Mouse (Mus musculus): ENCODE measurements around the gene Akt1s1.

Akt1s1 gene

DNA sequence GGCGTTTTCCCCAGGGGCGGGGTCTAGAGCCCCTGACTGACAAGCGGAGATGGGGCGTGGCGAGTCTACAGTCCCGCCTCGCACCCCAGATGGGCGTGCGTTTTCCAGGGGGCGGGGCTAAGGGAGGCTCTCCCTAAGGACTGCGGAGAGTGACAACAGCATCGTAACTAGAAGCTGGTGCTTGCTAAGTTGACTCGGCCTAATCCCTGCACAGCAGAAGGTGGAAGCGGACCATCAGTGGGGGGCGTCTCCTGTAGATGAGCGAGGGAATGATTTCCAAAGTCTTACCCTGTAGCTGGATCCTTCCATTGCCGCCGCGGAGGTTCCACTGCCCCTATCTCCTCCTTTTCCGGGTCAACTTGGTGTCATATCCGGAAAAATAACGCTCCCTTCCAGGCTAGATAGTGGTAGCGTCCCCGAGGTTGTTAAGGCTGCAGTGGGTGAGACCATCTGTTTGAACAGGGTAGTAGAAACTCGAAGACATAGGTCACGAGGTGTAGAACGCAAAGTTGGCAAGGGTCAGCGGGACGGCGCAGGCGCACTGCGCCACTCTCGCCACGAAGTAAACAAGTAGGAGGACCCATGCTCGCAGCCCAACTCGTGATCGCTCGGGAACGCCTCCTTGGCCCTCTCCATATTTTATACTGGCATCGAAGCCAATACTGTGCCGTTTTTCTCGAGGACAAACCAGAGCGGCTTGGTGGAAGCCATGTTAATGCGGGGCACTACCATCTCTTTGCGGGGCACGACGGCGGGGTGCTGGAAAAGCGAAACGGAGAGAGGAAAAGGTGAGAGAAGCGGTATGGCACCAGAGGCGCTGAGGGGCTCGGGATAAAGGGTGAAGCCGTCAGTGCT is at the start of gene Akt1s1, which contains the start of gene Tbc1d17:
Gene Akt1s1 (plus strand): TSS at position 431 of the 855 bp plus-strand sequence.
Gene Tbc1d17 (minus strand): TSS at position 519 of the 855 bp plus-strand sequence.
- in situ Hi-C loops (cut with MboI, MseI), result no loop called here

DNA sequence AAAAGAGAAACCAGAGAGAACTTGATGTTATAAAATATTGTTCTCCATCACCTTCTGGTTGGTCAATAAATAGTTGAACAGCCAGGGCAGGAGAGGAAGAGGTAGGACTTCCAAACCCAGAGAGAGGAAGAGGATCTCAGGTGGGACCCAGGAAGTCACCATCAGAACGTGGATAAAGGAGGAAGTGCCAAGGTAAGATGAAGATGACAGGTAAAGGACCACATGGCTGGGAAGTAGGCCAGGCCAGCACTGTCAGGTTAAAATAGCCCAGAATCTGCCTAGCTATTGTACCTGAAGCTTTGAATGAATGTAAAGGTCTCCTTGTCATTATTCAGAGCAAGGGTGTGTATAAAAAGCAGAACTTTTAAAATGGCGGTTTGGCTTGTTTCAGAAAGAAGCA is 39.9 kb upstream of the Akt1s1 start:
- in situ Hi-C loops (cut with MboI, MseI), result no loop called here

DNA sequence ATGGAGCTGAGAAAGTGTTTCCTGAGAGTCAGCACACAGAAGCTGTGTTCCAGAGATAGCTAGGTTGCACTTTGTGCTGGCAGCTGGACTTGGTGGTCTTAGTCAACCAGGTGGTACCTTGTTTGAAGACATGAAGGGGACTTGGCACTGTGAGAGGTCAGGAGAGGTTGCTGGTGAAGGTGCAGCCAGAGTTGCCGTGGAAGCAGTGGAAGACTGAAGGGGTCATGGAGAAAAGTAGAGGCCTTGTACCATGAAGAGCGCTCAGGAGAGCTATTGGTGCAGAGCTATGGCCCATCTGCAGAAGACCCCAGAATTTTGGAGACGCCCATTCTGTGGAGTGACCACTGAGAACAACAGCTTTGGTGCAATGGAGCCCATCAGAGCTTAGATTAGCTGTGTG is 39.3 kb upstream of the Akt1s1 start:
- in situ Hi-C loops (cut with MboI, MseI), result no loop called here

DNA sequence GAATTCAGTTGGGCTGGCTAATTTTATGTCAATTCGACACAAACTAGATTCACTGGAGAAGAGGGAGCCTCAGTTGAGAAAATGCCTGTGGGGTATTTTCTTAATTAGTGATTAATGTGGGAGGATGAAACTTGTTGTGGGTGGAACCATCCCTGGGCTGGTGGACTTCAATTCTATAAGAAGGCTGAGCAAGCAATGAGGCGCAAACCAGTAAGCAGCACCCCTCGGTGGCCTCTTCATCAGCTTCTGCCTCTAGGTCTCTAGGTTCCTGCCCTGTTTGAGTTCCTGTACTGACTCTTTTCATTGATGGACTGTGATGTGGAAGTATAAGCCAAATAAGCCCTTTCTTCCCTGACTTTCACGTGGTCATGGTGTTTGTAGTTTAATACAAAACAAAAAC is 38.4 kb upstream of the Akt1s1 start:
- in situ Hi-C loops (cut with MboI, MseI), result no loop called here

DNA sequence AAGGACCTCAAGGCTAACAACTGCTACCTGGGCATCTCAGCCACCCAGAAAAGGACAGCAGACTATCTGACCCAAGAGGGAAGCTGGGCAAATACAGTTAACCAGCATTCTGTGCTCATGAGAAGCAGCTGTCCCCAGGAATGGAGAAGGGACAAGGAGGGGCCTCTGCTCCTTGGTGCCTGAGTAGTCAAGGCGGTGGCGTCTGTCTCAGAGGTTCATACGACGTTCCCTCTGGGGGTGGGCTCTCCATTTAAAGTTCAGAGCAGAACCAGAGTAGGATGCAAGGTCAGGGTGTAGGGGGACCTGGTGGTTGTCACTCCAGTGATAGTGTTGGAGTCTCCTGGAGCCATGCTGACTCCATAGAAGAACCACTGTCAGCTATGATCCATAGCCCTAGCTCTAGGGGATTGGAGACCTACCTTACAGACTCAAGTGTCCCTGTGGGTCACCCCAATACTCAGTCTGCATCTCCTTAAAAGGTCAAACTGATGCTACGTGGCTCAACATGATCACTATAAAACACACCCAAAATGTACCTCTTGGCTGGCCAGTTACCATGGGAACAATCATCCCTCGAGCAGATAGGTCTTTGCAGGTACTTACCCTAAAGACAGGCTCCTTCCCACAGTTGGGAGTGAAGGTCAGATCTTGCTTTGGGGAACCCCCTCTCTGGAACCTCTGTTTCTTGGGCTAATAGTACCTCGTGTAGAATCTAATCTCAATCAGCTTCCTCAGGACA is 37.8 kb upstream of the Akt1s1 start:
- in situ Hi-C loops (cut with MboI, MseI), result no loop called here

DNA sequence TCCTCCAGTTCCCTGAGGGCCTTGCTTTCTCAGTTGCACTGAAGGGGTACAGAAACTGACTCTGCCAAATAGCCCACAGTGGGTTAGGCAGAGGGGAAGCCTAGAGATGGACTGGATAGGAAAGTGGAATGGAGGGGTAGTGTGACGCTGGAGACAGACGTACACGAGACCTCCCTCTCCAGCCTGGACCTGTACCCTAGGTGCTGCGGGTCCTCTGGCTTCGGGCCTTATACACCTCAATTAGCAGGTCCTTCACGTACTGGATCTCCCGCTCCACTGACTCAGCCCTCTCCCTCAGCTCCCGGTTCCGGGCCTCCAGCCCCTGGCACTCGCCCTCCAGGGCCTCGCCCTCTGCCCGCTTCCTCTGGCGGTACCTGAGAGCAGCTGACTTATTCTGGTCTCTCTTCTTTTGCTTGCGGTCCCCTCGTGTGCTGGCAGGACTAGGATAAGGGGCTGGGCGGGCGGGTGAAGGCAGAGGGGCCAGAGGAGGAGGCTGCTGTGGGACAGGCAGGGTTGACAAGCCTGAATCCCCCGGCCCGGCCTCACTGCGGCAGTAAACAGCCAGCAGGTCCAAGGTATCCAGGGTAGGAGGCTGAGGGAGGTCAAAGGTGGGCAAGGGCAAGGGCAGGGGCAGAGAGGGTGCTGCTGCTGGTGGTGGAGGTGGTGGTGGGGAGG is 36.0 kb upstream of the Akt1s1 start:
- in situ Hi-C loops (cut with MboI, MseI), result no loop called here

DNA sequence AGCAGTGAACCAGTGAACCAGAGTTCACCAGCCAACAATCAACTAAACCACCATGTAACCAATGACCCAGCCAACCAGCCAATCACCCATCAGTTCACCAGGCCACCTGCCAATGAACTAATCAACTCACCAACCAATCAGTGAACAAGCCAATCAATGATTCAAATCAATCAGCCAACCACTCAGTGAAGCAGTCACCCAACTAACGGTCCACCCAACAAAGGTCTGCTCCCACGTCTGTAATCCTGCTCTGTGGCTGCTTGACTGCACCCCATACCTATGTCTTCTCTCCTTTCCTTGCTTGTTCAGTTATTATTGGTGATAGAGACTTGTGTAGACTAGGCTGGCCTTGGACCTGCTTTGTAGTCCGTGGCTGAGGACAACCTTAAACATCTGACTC is 34.8 kb upstream of the Akt1s1 start:
- in situ Hi-C loops (cut with MboI, MseI), result no loop called here

DNA sequence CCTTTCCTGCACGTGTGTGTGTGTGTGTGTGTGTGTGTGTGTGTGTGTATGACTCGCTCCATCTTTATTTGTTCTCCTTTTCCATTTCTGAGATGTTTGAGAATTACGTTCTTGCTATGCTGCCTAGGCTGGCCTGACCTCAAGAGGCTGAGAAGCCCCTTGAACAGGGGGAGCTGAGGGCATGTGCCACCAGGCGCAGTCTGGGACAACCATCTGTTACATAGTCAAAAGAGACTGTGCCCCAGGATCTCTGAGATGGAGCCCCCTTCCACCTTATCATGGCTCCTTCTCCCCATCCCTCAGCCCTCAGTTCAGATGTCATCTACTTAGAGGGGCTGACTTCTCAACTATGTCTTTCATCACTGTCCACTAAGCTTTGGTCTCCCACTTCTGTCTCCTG is 34.4 kb upstream of the Akt1s1 start:
- in situ Hi-C loops (cut with MboI, MseI), result no loop called here

DNA sequence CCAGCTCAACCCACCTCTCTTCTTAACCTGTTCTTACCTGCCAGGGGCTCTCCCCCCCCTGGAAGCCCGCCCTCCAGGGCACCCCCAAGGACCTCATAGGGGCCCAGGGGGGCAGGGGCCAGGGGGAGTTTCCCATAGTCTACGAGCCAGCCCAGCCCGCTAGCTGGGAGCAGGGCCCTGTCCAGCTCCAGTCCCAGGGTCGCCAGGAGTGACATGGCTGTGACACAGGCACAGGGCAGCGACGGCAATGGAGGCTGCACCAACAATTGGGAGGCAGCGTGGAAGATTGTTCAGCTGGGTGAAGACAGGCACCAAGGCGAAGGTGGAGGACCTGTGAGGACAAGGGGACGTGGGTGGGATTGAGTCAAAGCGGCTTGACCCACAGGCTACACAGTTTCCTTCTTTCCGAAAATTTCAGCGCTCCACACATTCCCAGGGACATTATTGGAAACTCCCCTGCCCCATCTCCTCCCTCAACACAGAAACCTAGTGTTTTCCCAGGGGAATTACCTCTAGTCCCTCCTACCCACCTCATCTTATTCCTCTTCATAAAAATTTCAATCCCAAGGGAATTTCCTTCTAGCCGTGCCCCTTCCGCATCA is 33.7 kb upstream of the Akt1s1 start:
- in situ Hi-C loops (cut with MboI, MseI), result loop anchor here in 1 of 2 experiments (5.0 kb wide), 1 partner anchor 68 kb away; the partner anchor contains the start of gene Vrk3

DNA sequence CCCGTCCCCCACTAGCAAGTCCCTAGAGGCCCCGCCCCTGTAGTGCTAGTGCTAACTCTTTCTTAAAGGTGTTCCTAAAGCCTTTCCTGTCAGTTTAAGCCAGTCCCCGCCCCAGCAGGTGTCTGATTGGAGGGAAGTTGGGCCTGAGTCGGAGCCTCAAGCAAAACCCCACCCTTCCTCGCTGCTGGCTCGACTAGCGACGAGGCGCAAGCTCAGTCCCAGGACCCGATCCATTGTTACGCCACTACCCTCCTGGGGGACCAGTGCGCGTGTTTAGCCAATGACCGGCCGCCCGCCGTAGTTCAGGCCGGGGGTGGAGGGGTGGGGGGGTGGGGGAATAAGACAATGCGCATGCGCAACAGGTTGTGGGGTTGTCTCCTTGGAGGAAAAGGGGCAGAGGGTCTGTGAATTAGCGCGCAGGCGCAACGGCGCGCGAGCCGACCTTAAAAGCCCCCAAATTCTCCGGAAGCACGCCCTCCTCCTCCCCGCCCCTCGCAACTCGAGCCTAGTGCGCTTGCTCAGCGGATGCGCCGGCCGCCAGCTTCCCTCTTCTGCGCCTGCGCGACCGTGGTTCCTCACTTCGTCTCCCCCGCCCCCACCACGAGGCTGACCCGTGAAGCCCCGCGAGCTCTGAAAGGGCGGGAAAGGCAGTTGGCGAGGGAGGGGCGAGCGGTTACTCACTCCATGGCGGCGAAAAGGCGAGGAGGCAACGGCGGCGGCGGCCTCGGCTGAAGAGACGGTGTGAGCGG is 32.9 kb upstream of the Akt1s1 start, which contains the start of the genes Nup62 and Il4i1:
Gene Nup62 (plus strand): TSS at position 368 of the 749 bp plus-strand sequence.
Gene Il4i1 (plus strand): TSS at position 667 of the 749 bp plus-strand sequence.
- in situ Hi-C loops (cut with MboI, MseI), result loop anchor here in 1 of 2 experiments (5.0 kb wide), 1 partner anchor 69 kb away; the partner anchor contains the start of gene Vrk3

DNA sequence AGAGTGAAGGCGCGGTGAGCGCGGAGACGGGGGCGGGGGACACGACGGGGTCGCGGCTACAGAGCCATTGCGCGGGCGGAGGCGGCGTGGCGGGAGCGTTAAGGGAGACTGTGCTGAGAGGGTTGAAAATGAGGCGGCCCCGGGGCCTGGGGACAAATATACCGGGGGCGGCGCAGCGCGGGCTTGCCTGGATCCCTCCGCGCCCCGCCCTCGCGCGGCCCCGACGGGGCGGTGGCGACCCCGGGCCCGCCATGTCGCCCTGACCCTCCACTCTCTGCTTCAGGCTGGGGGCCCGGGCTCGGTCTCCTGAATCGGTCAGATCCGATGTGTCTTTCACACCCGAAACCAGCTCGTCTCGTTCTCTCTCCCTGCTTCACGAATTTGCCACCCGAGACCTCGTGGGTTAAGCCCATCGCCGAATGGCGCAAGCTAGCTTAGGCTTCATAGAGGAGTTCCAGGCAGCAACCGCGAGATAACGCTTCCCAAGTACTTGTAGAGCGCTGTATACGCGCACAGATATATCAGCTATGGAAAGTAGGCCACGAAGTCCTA is 32.2 kb upstream of the Akt1s1 start, which contains the start of gene Atf5:
Gene Atf5 (minus strand): TSS at position 189 of the 552 bp plus-strand sequence.
- in situ Hi-C loops (cut with MboI, MseI), result loop anchor here in 1 of 2 experiments (5.0 kb wide), 1 partner anchor 69 kb away; the partner anchor contains the start of gene Vrk3

DNA sequence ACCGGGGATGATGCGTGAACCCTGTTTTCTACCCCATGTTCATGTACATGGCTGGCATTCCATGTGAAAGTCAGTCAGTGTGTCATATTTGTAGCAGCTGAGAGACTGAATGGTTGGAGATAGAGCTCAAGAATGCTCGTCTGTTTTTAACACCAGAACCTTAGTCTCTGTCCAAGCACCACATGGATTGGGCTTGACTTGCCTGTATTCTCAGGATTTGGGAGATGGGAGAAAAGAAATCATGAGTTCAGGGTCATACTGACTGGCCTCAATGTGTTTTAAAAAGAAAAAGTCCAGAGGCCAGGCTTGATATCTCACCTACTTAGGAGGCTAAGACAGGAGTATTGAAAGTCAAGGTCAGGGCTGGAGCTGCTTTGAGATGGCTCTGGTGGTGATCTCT is 31.4 kb upstream of the Akt1s1 start:
- in situ Hi-C loops (cut with MboI, MseI), result loop anchor here in 1 of 2 experiments (5.0 kb wide), 1 partner anchor 70 kb away; the partner anchor contains the start of gene Vrk3

DNA sequence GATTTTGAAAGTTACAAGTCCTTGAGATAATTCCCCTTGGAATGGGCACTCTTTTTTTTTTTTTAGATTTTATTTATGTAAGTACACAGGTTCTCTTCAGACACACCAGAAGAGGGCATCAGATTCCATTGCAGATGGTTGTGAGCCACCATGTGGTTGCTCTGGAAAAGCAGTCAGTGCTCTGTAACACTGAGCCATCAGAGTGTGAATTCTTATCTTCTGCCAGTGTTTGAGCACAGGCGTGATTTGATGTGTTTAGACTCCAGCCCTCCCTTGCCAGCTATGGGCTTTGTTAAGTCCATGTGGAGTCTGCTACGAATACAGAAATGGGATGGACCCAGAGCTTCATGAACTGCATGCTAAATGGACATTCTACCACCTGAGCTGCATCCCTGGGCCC is 30.6 kb upstream of the Akt1s1 start:
- in situ Hi-C loops (cut with MboI, MseI), result loop anchor here in 1 of 2 experiments (5.0 kb wide), 1 partner anchor 71 kb away; the partner anchor contains the start of gene Vrk3

DNA sequence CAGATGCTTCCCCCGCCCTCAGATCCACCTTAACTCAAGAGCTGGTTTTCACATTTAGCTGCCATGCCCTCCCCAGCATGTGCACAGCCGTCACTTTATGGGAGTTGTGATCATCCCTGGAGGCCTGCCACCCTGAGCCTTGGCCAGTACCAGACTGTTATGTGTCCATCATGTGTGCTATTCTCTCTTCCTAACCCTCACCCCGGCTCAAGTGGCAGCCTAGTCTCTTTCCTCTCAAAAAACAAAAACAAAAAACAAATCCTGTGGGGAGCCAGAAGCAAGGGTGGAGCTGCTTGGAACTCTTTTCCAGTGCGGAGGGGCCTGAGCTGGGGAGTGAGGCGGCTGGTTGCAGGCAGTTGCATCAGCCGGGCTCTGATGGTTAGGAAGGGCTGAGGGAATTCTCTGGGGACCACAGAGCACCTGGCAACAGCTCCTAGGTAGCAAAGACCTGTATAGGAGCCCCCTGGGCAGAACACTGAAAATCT is 30.0 kb upstream of the Akt1s1 start:
- in situ Hi-C loops (cut with MboI, MseI), result loop anchor here in 1 of 2 experiments (5.0 kb wide), 1 partner anchor 71 kb away; the partner anchor contains the start of gene Vrk3

DNA sequence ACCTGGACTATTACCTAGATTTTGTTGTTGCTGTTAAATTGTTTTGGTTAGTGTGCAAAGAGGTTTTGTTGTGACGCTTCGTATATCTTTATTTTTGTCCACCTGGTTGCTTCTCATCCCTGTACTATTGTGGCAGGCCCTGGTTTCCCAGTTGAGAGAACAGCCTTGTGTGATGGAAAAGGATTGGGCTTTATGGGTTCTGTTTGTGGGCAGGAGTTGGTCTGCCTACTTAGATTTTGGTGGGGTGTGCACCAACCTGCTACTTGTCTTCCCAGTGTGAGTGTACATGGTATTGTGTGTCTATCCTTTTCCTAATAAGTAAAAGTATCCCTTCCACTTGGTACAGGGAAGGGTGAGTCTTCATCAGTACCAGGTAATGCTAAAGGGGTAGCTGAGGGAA is 29.4 kb upstream of the Akt1s1 start:
- in situ Hi-C loops (cut with MboI, MseI), result loop anchor here in 1 of 2 experiments (5.0 kb wide), 1 partner anchor 72 kb away; the partner anchor contains the start of gene Vrk3

DNA sequence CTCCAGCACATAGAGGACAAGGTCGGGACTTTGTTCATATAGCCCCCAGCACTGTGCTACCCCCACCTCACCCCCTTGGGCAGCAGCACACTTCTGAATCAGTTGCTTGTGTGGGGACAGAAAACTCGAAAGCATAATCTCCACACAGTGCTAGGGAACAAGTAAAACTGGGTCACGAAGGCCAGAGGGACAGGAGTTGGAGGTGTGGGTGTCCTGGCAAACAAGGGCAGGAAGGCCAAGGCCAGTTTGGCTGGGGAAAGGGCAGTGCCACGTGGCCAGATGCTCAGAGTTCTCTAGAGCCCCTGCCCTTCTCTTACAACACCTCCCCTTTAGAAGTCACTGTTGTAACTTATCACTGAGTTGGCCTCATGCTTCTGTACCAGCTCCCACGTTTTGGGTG is 28.9 kb upstream of the Akt1s1 start:
- in situ Hi-C loops (cut with MboI, MseI), result loop anchor here in 1 of 2 experiments (5.0 kb wide), 1 partner anchor 73 kb away; the partner anchor contains the start of gene Vrk3

DNA sequence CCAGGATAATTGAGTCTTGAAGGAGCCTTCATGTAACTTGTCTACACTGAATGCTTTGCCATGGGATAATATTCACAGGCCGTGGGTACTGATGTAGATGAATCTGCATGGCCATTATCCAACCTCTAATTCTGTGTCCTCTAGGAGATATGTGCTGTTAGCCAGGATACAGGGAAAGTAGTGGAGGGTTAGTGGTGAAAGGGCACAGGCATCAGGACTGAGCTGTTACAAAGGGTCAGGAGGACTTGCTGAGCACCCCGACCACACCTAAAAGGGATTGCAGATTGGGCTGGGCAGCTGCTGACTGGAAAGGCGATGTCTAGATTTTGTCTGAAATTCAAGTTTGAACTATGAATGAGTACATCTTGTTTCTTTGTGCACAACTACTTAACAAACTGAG is 28.3 kb upstream of the Akt1s1 start:
- in situ Hi-C loops (cut with MboI, MseI), result no loop called here

DNA sequence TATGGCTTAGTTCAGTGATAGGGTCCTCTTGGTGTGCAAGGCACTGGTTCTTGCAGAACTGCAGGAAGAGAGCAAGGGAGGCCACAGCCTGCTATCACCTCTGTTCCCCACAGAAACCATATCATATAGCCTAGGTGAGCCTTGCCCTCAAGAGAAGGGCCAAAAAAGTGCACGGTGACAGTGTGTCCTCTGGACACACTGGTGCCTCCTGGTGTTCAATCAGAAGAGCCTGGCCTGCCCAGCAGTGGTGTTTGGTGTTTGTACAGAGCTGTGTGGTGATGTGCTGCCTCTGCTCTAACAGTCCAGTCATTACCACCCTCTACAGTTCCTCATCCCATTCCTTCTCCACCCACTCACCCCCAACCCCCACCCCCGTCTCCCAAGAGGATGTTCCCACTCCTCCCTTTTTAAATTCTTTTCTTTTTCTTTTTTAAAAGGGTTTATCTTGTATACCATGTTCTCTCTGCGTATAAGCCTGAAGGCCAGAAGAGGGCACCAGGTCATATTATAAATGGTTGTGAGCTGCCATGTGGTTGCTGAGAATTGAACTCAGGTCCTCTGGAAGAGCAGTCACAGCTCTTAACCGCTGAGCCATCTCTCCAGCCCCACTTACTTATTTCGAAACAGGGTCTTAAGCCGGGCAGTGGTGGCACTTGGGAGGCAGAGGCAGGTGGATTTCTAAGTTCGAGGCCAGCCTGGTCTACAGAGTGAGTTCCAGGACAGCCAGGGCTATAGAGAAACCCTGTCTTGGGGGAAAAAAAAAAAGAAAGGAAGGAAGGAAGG is 26.9 kb upstream of the Akt1s1 start:
- in situ Hi-C loops (cut with MboI, MseI), result no loop called here

DNA sequence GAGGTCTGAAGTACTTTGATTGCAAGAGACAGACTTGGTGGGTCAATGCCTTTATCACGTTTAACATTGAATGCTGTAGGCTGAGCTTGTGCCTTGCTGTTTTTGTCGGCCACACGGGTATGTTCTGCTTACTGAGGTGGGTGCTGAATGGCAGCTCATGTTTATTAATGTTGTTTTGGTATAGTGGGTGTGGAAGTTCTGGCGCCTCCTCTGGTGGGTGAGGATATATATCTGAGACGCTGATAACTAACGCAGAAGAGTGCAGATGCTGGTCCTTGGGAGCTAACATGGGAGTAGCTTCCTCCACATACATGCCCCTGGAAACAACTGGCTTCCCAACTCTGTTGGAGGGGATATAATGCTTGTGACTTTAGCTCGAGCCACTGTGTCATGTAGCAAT is 25.4 kb upstream of the Akt1s1 start:
- in situ Hi-C loops (cut with MboI, MseI), result no loop called here
